Mouse (Mus musculus) retina, embryonic 14.5 days (tissue): ENCODE measurements at regions not wholly inside any gene's neighbourhood (a gene's known extent, or its start where the extent isn't known, plus 50 kb on each side); places are given as distances from the start of the nearest gene placed in this dataset.
A peak's percentile ranks its signal among the peaks of the same experiment; 100 is the strongest.

Source experiments
- DNase-seq: peaks from one replicate; pipeline ENCODE4 v3.0.0-alpha.2; 2015; ENCODE audit warnings: low spot score

DNA sequence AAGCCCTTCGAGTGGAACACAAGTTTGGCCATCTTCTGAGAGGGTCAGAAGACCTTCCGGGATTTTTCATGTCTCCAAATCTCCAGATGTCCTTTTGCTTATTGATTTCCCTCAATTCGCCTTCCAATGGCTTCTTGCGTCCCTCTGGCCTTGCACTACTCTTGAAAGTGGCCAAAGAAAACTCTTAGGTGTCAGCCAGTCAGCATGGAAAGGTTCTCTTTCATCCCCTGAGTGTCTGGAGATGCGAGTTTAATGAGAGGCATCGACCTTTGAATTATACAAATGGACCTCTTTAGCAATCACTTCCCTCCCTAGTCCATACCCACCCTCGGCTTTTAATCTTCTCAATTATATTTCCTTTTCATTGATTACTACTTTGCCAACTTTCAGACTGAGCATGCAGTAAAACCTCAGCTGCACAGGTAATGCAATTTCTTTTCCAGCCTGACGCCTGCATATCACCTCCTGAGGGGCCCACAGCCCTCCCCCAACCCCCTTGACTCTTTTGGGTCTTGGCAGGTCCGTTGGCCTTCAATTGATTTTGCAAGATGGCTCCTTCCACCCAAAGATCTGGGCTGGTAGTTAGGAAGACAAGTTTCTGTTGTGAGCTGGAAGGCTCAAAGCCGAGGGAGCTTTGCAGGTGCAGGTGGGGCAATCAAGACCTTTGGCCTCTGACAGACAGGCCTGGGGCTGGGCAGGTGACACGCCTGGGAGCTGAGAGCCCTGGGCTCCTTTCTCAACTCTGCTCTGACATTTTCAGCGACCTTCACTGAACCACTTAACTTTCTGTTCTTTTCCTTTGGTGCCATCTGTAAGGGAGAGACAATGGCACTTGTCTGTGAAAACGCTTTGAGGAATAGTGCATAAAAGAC, 461.8 kb downstream of the Ccdc171 start:
- DNase-seq, result no peak

DNA sequence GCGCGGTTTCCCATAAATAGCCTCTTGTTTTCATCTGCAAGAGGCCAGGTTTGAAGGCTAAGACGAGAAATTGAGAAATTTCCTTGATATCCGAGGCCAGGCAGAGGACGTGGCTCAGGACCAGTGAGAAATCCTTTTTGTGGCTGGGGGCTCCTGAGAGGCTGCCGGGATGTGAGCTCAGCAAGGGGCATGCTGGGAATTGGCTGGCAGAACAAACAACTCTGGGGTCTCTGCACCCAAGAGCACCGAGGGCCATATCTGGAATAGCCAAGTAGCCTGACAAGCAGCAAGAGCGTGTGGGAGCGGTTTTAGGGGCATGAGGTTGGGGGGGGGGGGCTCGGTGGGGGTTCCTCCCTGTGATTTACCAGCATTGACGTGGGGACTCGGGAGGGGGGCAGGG, 462.5 kb downstream of the Ccdc171 start:
- no peak for DNase-seq

DNA sequence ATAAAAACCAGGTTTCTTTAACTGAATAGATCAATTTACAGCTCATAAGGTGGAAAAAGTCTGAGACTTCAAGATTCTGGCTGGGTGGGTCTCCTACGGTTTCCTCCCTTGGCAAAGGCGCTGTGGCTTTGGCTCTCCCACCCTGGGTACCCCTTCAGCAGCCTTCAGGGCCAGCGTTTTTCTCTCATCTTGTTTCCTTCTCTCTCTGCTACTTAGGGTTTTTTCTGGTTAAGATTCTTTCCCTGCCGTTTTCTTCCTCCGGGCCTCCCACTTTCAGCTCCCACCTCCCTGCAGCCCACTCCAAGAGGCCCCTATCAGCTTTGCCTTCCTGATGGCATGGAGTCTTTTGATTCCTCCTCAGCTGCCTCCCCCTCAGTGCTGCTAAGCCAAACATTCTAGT, 463.0 kb downstream of the Ccdc171 start:
- DNase-seq, result no peak

DNA sequence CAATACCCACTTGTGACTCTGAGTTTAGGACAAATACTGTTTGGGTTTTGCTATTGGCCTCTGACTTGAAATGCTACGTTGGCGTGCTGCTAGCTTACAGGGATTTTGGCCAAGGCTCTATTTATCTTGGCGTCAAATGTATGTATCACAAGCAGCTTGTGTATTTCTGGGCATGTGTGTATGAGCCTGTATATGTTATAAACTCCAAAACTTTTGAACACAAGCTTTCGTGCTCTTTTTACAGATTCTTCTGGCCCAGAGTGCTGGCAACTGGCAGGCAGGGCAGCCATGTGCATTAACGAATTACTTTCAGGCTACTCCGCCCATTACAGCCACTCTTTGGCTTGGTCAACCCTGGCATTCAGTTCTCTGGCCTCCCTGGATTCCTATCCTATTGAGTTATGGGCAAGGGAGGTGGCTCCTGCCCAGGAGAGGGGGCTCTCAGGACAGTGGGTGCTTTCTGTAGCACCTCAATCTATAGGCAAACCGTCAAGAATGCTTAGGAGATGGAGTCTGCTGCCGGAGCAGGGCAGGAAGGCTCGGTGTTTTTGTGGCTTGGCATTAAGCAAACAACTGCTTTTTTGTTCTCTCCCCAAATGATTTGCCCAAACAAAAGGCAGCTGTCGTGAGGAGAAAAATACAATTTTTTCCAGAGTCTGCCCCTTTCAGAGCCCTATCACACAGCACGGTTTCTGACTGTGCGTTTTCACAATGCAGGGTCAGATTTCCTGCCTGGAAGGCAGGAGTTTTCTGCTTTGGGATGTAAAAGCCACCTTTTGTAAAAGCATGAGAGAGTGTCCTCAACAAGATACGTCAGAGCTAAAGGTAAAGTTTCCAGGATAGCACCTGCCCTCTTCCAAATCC, 465.0 kb downstream of the Ccdc171 start:
- no peak for DNase-seq

DNA sequence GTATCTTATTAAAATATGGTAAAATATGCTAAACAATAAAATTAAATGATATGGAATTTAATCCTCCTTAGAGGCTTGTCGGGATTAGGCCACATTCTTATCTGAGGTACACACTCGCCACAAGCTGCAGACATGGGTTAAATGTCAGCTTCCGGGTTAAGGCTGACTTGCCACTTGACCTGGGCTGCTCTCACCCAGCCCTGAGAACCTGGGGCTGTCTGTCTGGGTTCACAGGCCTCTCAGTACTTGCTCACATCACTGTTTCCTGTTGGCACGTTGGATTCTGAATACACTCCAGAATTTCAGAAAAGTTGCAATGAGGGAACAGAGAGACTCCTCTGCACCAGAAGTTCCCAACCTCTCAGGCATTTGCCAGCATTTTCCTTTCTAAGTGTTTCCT, 465.9 kb downstream of the Ccdc171 start:
- DNase-seq, result no peak

DNA sequence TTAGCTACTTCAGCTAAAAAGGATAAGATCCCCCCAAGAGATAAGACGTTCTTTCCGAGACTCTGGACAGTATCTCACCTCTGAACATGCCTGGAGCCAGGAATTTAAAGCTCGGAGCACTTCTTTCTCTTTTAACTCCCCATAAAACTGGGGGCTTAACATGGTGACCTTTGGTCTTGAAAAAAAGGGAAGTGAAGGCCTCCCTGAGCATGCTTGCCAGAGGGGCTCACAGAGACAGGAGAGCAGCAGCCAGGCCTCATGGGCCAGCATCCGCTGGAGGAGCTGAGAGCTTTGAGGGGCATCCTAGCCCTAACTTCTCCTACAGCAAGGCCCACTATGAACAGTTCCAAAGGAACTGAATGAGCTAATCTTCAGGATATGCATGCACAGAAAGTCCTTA, 471.7 kb downstream of the Ccdc171 start:
- no peak for DNase-seq

DNA sequence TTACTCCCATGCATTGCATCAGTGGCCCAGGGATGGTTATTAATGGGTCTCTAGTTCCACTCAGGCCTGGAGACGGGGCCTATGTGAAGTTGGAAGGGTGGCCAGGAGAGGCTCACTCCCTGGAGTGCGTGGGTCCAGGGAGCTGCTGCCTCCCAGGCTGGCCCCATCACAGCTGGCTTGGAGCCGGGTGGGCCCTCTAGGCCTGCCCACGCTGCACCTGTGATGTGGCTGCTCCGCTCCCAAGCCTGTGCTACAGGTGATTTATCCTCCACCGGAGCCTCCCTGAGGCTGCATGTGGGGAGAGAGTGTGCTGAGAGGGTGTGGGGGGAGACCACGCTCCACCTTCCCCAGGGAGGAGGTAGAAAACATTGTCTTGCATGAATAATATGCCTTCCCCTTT, 476.3 kb downstream of the Ccdc171 start:
- no peak for DNase-seq

DNA sequence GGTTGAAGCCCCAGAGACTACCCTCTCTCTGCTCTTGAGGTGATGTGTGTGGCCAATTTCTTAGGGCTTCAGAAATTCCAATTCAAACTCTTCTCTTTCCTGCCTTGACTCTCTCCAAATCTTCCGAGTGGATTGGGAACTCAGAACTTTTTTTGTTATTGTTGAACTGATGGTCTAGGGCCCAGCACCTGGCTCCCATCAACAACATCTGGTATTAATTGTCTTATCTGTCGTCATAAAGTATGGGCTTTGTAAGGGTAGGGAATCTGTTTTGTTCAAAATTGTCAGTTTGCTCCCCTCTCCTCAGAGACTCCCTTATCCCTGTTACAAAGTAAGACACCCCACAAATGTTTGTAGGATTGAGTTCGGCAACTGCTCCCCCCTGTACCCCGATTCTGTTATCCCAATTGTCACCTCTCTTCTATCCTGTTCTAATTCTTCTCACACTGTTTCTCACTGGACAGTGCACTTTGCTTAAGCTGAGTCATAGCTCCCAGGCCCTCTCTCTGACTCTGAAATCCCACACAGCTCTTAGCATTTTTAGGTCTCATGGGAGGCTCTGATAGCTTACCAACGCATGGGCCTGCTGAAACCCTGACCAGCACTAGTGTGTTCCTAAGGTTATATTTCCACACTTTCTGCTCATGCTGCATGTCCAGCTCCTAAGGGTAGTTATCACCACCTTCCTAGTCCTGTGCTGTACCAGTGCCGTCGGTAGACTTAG, 478.9 kb downstream of the Ccdc171 start:
- no peak for DNase-seq

DNA sequence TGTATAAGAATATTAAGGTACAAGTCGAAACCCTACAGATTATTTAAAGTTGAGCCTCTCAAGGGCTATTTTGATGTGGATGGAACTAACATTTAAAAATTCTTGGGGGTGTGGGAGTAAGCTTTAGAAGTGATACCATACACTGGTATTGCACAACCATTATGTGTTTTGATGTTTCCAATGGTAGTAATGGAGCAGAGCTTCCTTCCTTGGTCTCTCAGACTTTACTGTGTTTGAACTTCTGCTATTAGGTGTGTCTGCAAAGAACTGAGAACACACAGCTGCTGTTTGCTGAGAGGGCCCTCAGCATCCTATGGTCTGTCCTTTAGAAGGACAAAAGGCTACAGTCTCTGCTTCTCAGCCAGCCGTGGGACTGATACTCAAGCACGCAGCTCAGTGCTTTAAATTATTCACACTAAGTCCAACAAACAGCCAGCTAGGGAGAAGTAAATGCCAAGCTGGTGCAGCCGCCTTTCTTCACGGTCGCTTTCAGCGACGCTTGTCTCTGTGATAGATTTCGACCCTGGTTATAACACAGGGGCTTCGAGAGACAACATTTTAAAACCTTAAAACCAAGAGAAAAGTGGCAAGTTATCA, 479.5 kb downstream of the Ccdc171 start:
- DNase-seq, result peak; percentile 20

DNA sequence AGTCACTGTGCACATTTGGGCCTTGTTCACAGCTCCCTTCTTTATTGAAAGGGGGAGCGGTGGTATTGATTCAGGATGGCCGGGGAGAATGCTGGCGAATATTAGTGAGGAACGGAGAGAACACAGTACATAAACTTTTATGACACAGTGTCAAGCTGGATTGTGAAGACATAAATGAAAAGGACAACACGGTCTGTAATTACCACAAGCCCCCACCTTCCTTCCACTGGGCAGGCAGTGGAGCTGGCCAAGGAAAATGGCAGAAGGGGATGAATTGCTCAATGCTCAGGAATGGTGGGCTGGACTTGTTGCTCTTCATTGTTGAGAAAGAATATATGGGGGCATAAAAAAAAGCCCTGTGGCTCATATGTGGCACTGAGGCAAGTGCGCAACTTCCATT, 486.6 kb downstream of the Ccdc171 start:
- no peak for DNase-seq

DNA sequence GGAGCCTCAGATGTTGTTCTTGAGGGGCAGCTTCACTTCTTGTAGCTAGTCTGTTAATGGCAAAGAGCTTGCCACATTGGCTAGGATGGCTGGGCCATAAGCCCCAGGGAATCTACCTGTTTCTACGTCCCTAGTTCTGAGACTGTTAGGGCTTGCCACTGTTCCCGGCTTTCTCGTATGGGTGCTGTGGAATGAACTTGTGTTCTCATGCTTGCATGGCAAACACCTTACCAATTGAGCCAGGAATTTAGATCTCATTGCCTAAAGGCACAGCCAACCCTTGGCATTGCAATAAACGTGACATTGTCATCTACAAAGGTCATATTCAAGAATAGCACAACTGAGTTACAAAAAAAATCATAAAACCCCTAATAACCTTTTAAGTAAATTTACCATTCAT, 489.8 kb downstream of the Ccdc171 start:
- DNase-seq, result no peak

DNA sequence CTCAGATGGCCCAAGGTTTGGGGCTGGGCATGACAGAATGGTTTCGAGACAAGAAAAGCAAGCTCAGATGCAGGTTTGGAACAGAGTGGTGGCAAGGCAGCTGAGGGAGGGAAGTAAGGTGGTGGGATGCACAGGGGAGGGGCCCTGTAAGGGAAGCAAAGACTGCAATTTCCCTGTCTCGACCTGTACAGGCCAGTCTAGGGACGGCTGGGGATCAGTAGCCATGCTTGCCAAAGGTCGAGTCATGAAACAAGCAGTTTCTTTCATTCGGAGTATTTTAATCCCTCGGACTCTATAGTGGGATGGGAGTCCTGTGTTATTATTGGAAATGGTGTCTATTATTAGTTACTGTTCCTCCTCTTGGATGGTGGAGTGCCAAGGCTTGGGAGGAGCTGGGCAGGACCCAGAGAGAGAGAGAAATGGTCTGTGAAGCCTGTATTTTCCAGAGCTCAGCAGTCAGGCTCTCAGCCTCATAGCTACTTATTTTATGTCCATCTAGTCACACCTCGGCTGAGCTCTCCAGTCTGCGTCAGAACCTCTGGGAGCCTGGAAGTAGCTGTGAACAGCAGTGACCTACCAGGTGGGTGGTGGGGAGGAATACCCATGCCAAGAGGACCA, 490.3 kb downstream of the Ccdc171 start:
- DNase-seq, result no peak

DNA sequence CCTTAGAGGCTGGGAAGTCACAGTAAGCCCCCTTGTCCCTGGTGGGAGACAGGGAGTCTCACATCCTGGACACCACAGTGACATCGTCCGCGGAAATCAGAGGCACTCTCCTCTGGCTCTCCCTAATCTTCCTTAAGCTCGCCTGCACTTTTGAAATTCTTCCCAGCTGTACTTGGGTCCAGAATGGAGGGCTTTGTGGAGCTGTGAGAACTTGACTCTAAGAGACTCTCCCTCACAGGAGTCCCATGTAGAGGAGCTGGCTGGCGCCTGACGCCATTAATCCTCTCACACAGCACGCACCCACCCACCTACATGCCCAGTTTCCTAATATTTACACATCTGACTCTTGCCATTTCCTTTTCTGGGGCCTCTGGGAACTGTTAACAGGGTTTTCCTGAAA, 492.8 kb downstream of the Ccdc171 start:
- DNase-seq, result no peak

DNA sequence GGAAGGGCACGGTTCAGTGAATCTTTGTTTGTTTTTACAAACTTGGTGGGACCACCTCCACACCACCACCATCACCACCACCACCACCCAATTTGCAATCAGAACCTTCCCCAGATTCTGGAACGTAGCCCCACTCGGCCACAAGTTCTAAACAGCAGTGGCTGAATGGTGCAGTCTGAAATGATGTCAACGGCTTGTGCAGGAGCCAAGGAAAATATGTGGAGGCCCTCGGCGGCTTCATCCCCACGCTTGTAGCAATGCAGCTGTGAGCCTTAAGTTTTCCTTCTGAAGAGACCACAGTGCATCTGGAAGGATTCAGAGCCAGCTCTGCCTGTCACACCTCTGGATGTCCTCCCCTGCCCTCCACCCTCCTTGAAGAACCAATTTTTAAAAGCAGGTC, 493.4 kb downstream of the Ccdc171 start:
- no peak for DNase-seq

DNA sequence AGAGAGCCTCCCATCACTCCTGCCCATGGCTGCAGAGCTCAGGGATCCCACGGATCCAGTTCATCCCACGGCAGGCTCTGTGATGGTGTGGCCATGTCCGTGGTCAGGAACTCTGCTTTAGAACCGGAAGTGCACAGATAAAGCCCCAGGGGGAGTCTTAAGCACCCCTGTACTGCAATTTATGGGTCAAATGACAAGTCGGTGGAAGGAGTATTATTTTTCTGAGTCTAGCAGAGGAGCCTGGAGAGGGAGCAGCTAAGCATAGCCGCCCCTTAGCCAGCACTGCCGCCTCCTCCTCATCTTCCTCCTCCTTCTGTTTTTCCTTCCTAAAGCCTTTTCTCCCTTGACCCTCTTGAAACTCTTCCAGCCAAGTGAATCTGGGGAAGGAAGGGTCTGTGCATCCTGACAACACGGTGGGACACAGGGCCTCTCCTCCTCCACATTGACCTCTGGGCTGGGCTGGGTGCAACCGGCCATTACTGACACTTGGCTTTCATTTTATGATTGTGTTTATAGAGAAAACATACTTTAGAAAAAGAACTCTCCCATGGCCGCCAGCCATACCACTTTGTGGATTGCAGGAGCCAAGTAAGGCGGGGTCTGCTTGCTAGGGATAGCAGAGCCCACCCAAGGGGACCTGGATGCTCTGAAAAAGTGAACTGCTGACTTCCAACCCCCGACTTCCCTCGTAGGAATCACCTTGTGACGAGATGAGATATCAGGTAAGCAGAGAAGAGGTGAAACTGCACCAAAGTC, 494.3 kb downstream of the Ccdc171 start:
- no peak for DNase-seq

DNA sequence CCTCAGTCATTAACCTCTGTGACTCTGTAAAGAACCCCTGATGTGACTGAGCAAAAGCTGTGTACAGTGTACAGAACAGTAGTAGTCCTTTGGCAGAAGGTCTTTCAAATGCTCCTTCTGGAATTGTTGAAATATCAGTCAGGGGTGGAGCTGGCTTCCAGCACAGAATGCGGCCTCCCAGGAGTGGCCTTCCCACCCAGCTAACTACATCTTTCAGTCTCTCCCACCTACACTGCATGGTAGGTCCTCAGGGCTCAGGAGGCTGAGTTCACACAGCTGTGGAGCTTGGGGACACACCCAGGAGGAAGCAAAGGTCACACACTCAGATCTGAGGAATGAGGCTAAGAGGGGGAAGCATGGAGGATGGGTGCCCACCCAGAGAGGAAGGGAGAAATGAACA, 495.3 kb downstream of the Ccdc171 start:
- DNase-seq, result no peak

DNA sequence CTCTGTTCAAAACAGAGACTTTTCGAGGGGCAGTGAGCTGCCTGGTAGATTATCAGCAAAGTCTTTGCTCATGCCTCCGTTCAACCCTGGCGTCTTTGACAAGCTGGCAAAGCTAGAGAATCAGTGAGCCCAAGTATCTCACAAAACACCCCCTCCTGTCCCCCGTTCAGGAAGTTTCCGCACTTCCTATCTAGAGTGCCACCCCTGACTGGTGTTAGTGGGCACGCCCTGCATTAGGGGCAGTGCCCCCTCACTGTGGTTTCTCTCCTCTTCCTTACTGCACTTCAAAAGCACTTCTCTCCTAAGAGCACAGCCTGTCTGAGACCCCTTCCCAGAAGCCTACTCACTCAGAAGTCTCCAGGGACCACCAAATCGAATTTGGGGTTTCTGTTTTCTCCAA, 497.0 kb downstream of the Ccdc171 start:
- no peak for DNase-seq

DNA sequence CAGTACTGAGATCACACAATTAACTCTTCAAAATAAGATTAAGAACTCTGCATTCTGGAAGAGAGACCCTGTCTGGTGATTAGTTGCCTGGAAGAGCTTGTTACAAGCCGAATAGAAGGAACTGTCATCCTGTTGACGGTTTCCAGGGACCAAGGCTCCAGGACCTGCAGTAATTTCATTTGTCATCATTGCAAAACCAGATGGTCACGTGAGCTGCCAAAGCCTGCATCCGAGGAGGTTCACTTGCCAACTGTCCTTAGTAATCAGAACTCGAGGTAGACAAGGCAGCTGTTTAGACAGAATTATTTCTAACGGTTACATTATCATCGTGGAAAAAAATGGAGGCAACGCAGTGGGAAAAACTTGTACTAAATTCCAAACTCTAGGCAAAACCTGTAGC, 500.8 kb downstream of the Ccdc171 start:
- no peak for DNase-seq

DNA sequence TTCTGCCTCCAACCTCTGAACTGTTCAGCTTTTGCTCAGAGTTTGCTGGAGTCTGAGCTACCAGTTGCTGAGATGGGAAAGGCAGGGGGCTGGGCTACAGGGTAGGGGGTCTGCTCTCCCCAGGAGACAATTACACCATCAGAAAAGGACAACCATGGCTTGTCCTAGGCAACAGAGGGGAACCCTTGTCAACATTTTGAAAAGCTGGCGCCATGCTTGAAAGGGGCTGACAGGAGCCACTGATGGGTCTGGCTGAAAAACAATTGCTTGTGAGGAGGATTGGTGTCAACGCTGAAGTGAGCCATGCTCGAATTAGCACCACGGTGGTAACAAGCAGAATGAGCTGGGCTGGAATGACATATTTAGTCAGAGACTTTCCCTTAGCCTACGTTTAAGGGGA, 502.8 kb downstream of the Ccdc171 start:
- no peak for DNase-seq

DNA sequence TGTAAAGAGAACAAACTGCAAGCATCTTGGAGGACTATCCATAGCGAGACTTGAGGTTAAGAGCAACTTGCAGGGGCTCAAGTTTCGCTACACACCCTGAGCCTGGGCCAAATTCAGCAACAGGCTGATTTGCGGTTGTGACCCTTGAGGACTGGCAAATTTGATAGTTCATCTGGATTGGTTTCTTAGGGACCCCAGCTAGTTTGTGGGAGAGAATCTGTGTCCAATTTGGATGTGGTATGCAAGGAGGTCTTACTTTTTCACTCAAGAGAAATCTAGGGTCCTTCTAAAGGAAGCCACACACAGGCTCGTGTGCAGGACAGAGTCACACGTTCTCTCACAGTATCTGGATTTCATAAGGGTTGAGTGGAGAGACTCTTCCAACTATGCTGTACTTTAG, 505.6 kb downstream of the Ccdc171 start:
- DNase-seq, result no peak

DNA sequence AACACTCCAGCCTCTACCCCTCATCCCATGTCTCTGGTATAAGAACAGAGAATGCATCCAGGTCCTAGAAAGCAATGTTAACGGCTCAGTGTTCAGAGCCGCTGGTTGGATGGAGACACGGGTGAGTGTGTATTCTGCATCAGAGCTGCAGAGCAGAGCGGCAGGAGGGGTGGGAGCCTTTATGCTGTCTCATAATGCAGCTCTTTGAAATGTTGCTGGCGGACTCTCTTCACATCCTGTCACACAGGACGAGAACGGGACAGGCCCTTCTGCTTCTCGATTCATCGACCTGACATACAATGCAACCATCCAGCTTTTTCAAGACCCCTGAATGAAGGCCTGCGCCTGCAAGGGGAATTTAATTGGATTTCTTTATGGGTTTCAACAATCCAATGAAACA, 507.2 kb downstream of the Ccdc171 start:
- DNase-seq, result peak; percentile 21
